Mouse (Mus musculus) heart, embryonic 16.5 days (tissue): Measurements from ENCODE around the gene Btbd1. TPM values are rescaled to one million over a fixed set of nuclear protein-coding genes. Genes with fewer than 3 reads are reported as not detected.

Experiments
- ATAC-seq: fragments of 200-750 bp; cut with Nextera tagmentation; replicated peaks from 2 replicates; pipeline ENCODE4 v1.8.0; 2017; ENCODE audit warnings: moderate number of reproducible peaks; ENCODE audit not compliant: insufficient read depth, low FRiP score; ENCODE audit errors: extremely low read depth
- H3K27ac ChIP-seq: fragments of 300-500 bp; sonication (generic); 2 replicates; pipeline ENCODE4 v1.5.1; 2014; ENCODE audit warnings: mild to moderate bottlenecking, low read length, control low read depth, moderate library complexity
- H3K27me3 ChIP-seq: fragments of 300-500 bp; sonication (generic); 2 replicates; pipeline ENCODE4 v1.6.1; 2014; ENCODE audit warnings: low read length, mixed read lengths; ENCODE audit not compliant: control insufficient read depth, insufficient read depth
- H3K36me3 ChIP-seq: fragments of 300-500 bp; sonication (generic); 2 replicates; pipeline ENCODE4 v1.6.1; 2014; ENCODE audit not compliant: control insufficient read depth, insufficient read depth
- H3K4me1 ChIP-seq: fragments of 300-500 bp; sonication (generic); 2 replicates; pipeline ENCODE4 v1.6.1; 2014; ENCODE audit warnings: low read length, mixed read lengths; ENCODE audit not compliant: control insufficient read depth, insufficient read depth
- H3K4me2 ChIP-seq: fragments of 300-500 bp; sonication (generic); 2 replicates; pipeline ENCODE4 v1.6.1; 2014; ENCODE audit warnings: low read depth, mild to moderate bottlenecking, control low read depth, low read length
- H3K4me3 ChIP-seq: fragments of 300-500 bp; sonication (generic); 2 replicates; pipeline ENCODE4 v1.5.1; 2014; ENCODE audit warnings: mild to moderate bottlenecking, control low read depth, low read length
- H3K9ac ChIP-seq: fragments of 300-500 bp; sonication (generic); 2 replicates; pipeline ENCODE4 v1.6.1; 2014; ENCODE audit warnings: low read length, control low read depth
- H3K9me3 ChIP-seq: fragments of 300-500 bp; sonication (generic); replicated peaks from 2 replicates; pipeline ENCODE4 v1.6.1; 2016; ENCODE audit warnings: low read length; ENCODE audit not compliant: control insufficient read depth
- WGBS: fragments of 180-500 bp; shearing (Covaris S2); extraction: QIAGEN DNeasy Blood & Tissue Kit; methylation state at CpG from one replicate; pipeline ENCODE4 v1.1.7; 2014; 5-methylcytosine and 5-hydroxymethylcytosine counted together
- polyA plus RNA-seq: library from polyadenylated mRNA; unstranded; fragments of >200 nt; fragmentation: Nextera tagmentation; extraction: Ambion mirVana; gene quantifications from 2 replicates; pipeline ENCODE4 v1.2.1, GENCODE M21; 2015

The Btbd1 gene
- polyA plus RNA-seq, 1 experiment from 2014 or later = 86.7 TPM

GRCm38 (mm10) chr7:81862587-81863583 is 33.7 kb upstream of the Btbd1 start:
- H3K27ac ChIP-seq = peak overlapping the region; percentile 71
- H3K27me3 ChIP-seq = no peaks in the 10 kb centered on the region
- peak overlapping the region; percentile 19 for H3K4me2 ChIP-seq
- H3K36me3 ChIP-seq = peaks cover 8% of the 10 kb centered on the region; the same call in 1 of the 2 replicates
- peaks cover 24% of the 10 kb centered on the region for H3K4me1 ChIP-seq
- WGBS = 61% methylated on average over 24 of the region's 24 CpGs
- peak; percentile 19 for ATAC-seq
- peak overlapping the region; percentile 1; the same call in 1 of the 2 replicates for H3K4me3 ChIP-seq
- H3K9ac ChIP-seq = peak overlapping the region; percentile 19; the same call in 1 of the 2 replicates
- H3K9me3 ChIP-seq = no peaks in the 10 kb centered on the region

DNA sequence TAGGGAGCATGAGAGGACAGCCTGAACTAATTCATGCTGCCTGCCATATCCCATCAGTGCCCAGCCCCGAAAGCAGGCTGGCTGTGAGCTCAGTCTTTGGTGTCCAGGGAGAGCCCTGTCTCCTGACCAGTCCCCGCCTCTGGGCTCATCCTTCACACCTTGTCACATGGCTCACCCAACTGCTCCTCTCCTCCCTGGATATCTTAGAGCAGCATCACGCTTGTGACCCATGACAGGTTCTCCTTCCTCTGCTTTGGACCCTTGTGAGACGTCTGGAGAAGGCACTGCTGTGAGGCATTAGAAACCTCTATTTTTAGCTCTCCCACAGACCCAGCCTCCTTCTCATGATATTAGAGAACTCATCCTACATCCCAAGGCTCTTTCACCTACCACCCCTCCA is 32.7 kb upstream of the Btbd1 start:
- Histone ChIP-seq H3K4me3 (no peak overlapping the region), H3K27me3 (no peaks in the 10 kb centered on the region), H3K9ac (no peak overlapping the region), H3K27ac (peak overlapping the region; percentile 71; the same call in 1 of the 2 replicates), H3K4me2 (peak overlapping the region; percentile 27; the same call in 1 of the 2 replicates), H3K9me3 (no peaks in the 10 kb centered on the region), H3K4me1 (peaks cover 26% of the 10 kb centered on the region), H3K36me3 (peaks cover 8% of the 10 kb centered on the region; the same call in 1 of the 2 replicates)
- WGBS = 50% methylated on average over 4 of the region's 4 CpGs
- ATAC-seq = no peak

DNA sequence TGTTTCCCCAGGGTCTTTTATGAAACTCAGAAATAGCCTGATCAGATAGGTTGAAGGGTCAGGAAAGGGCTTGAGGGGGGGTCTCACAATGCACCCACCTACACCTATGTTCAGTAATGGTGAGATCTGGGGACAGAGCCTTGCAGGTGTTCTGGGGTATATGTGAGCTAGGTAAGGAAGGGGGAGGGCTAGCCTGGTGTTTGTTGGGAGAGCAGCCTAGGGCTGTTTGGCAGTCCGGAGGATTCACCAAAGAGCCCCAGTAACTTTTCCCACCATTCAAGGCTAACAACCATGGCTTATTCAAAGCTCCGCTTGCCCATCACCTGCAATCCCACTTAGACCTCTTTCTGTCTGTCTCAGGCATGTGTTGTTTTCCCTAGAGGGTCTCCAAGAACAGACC is 32.2 kb upstream of the Btbd1 start:
- peaks cover 8% of the 10 kb centered on the region; the same call in 1 of the 2 replicates for H3K36me3 ChIP-seq
- no peaks in the 10 kb centered on the region for H3K27me3 ChIP-seq
- peak overlapping the region; percentile 18; the same call in 1 of the 2 replicates for H3K9ac ChIP-seq
- 74% methylated on average over 2 of the region's 2 CpGs for WGBS
- peak overlapping the region; percentile 47; the same call in 1 of the 2 replicates for H3K27ac ChIP-seq
- H3K9me3 ChIP-seq = no peaks in the 10 kb centered on the region
- no peak for ATAC-seq
- H3K4me3 ChIP-seq = peak overlapping the region; percentile 71; the same call in 1 of the 2 replicates
- H3K4me2 ChIP-seq = peak overlapping the region; percentile 27
- peaks cover 26% of the 10 kb centered on the region for H3K4me1 ChIP-seq

DNA sequence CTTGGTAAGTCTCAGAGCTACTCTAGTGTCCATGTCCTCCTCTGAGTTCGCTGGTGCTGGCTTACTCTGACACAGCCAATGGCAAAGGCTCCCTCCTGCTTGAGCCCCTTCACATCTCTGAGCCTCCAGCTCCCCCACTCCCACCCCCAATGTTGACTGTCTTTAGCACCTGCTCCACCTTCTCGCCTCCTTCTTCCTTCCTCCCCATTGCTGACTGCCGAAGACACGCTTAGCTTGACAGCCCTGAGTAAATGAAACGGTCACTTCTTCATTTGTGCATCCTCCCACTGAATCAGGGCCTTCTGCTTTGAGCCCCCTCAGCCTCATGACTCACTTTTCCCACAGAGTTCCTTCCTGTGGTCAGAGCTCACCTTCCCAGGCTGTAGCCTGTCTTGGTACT is 31.8 kb upstream of the Btbd1 start:
- no peak for ATAC-seq
- no peaks in the 10 kb centered on the region for H3K27me3 ChIP-seq
- peaks cover 7% of the 10 kb centered on the region; the same call in 1 of the 2 replicates for H3K36me3 ChIP-seq
- peak overlapping the region; percentile 71 for H3K4me3 ChIP-seq
- 56% methylated on average over 5 of the region's 5 CpGs for WGBS
- H3K4me2 ChIP-seq = peak overlapping the region; percentile 87
- H3K9ac ChIP-seq = peak overlapping the region; percentile 23; the same call in 1 of the 2 replicates
- H3K4me1 ChIP-seq = peaks cover 26% of the 10 kb centered on the region
- H3K9me3 ChIP-seq = no peaks in the 10 kb centered on the region
- peak overlapping the region; percentile 47; the same call in 1 of the 2 replicates for H3K27ac ChIP-seq

DNA sequence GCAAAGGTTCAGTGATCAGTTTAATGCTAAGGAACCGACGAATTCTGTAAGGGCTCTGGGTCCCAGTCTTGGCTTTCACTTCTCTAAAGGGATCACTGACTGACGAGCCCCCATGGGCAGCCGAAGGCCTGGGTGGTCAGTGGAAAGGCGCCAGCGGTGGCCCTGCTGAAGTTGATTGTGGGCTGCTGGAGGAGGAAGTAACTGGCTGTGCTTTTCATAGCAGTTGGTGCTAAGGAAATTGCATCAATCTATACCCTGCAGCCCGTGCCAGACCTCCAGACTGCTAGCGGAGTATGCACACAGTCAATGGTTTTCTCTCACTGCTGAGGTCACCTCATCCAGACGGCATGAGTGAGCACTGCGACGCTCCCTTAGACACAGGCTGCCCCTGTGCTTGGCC is 30.8 kb upstream of the Btbd1 start:
- peak overlapping the region; percentile 83 for H3K9ac ChIP-seq
- peak overlapping the region; percentile 87 for H3K4me2 ChIP-seq
- H3K4me1 ChIP-seq = peaks cover 26% of the 10 kb centered on the region
- no peaks in the 10 kb centered on the region for H3K9me3 ChIP-seq
- peak overlapping the region; percentile 71 for H3K27ac ChIP-seq
- 27% methylated on average over 11 of the region's 11 CpGs for WGBS
- 0 out of 2 replicates have a peak, but pooled peaks have one; percentile 11 for ATAC-seq
- no peaks in the 10 kb centered on the region; the same call in 1 of the 2 replicates for H3K36me3 ChIP-seq
- H3K4me3 ChIP-seq = peak overlapping the region; percentile 71
- no peaks in the 10 kb centered on the region for H3K27me3 ChIP-seq

DNA sequence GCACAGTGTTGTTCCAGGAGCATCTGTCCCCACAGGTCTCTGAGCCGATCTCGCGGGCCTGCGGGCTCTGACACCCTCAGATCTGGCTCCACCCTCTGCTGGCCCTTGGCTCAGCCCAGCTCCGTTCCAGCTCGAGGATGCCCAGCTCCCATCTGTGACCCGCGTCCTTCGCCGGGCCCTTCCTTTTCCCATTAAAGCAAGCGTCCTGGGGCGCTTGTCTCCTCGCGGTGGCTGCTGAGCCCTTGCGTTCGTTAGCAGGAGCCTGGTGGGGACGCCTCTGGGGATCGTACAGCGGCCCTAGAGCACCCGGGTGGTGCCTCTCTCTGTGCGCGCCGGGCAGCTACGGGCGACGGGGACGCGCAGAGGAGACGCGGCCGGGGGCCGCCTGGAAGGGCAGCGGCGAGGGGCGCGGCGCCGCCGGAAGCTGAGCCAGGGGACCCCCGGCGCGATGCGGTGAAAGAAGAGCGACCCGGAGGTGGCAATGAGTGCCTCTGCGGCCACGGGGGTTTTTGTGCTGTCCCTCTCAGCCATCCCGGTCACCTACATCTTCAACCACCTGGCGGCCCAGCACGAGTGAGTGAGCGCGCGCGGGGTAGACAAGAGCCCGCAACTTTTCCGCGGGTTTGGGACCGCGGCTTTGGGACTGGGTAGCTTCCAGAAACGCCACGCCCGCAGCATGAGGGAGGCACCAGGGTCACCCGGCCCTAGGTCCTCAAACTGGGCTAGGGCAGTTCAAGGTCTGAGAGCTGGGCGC is 29.9 kb upstream of the Btbd1 start, which contains the start of gene Tm6sf1:
Tm6sf1 (plus strand) TSS at position 34 of the 754 bp plus-strand sequence.
- Histone ChIP-seq H3K9me3 (no peaks in the 10 kb centered on the region), H3K27ac (peak within 1 kb of the TSS; percentile 71), H3K36me3 (no peaks in the 10 kb centered on the region), H3K4me2 (peak within 1 kb of the TSS; percentile 87), H3K9ac (peak within 1 kb of the TSS; percentile 83), H3K4me1 (peaks cover 36% of the 10 kb centered on the region), H3K27me3 (no peaks in the 10 kb centered on the region), H3K4me3 (peak within 1 kb of the TSS; percentile 71)
- peak; percentile 52; the same call in 1 of the 2 replicates for ATAC-seq
- under 1% methylated on average over 64 of the region's 64 CpGs for WGBS

DNA sequence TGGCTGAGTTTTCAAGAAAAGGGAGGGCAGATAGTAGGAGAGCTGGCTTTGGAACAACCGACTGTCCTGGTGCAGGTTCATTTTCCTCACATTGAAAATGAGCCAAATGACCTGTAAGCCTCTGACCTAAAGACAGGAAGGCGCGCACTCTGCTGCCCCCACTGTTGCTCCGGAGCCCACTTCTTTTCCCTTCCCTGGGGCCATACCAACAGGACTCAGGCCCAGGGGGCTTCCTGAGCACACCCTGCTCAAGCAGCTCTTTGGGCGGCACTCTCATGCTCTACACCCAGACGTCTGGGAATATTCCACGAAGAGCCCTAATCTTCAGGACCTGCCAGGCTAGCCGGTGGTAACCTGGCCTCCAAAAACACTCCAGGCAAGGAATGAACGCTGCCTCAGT is 29.0 kb upstream of the Btbd1 start:
- no peaks in the 10 kb centered on the region for H3K27me3 ChIP-seq
- peak overlapping the region; percentile 87 for H3K4me2 ChIP-seq
- no peak for ATAC-seq
- WGBS = 16% methylated on average over 9 of the region's 9 CpGs
- H3K9ac ChIP-seq = peak overlapping the region; percentile 19; the same call in 1 of the 2 replicates
- no peaks in the 10 kb centered on the region for H3K9me3 ChIP-seq
- H3K36me3 ChIP-seq = no peaks in the 10 kb centered on the region
- H3K4me1 ChIP-seq = peaks cover 34% of the 10 kb centered on the region
- peak overlapping the region; percentile 71 for H3K4me3 ChIP-seq
- H3K27ac ChIP-seq = 0 out of 2 replicates have a peak overlapping the region, but pooled peaks have one; percentile 5

DNA sequence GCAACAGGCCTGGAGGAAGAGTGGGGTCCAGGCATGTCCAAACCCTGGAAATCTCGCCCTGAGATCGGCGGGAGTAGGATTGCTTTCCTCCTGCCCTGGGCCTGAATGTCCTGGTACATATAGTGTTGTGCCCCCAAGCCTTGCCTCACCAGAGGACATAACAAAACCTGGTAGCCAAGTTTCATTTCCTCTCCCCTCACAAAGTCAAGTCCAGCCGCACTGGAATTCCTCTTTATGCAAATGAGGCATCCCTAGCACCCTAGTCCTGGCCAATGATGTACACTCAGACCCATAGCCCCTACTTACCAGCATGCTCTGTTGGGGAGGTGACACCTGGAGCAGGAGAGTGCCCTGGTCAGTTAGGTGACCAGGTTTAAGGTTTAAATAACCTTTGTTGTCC is 27.0 kb upstream of the Btbd1 start:
- Histone ChIP-seq H3K9ac (no peak overlapping the region), H3K4me3 (no peak overlapping the region), H3K9me3 (no peaks in the 10 kb centered on the region), H3K4me2 (no peak overlapping the region), H3K4me1 (peaks cover 29% of the 10 kb centered on the region), H3K27ac (no peak overlapping the region), H3K27me3 (no peaks in the 10 kb centered on the region), H3K36me3 (no peaks in the 10 kb centered on the region)
- no peak for ATAC-seq
- WGBS = 77% methylated on average over 4 of the region's 4 CpGs
